Mouse (Mus musculus): ENCODE measurements around the gene Stap2. TPM values are rescaled to one million over a fixed set of nuclear protein-coding genes. Genes with fewer than 3 reads are reported as not detected.
A peak's percentile ranks its signal among the peaks of the same experiment; 100 is the strongest.

Stap2 gene
- polyA plus RNA-seq, 1 experiment from 2014 or later = 14.3 TPM

DNA sequence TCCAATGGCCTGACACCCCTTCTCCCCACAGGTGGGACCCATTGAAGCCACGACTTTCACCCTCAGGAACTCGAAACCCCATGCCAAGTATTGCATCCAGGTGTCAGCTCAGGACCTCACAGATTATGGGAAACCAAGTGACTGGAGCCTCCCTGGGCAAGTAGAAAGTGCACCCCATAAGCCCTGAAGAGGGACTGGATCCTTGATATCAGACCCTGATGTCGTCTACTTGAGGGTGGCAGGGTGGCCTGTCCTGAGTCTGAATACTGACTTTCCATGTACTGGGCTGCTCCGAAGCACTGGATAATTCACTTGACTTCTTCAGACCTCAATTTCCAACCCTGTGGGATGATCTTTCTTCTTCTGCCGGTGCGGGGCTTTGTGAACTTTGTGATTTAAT lies 48.8 kb downstream of the Stap2 start:
- 57% methylated on average over 6 of the region's 6 CpGs for WGBS (ENCODE audit: insufficient replicate concordance)
- TF ChIP-seq EP300 (IDR thresholded peaks at IDR 0.05; ENCODE audit: low read depth) (no peak), CTCF (IDR thresholded peaks at IDR 0.05; ENCODE audit: low read depth) (no peak)
- H3K27ac ChIP-seq (ENCODE audit: low read depth) = no peak overlapping the region
- no peaks in the 10 kb centered on the region for H3K9me3 ChIP-seq (ENCODE audit: low read length)
- H3K4me3 ChIP-seq (ENCODE audit: low read depth, low read length) = no peak overlapping the region
- peak overlapping the region; percentile 64 for H3K4me2 ChIP-seq (ENCODE audit: low read depth, low read length)
- H3K9ac ChIP-seq (replicated peaks) = no peak overlapping the region
- H3K4me1 ChIP-seq (ENCODE audit: insufficient read depth) = peaks cover 23% of the 10 kb centered on the region
- ATAC-seq = no peak
- peaks cover 7% of the 10 kb centered on the region; the same call in 1 of the 2 replicates for H3K36me3 ChIP-seq (replicated peaks; ENCODE audit: insufficient read depth, low read length)
- no peak for DNase-seq
- no peaks in the 10 kb centered on the region for H3K27me3 ChIP-seq (ENCODE audit: insufficient read depth, low read length)

DNA sequence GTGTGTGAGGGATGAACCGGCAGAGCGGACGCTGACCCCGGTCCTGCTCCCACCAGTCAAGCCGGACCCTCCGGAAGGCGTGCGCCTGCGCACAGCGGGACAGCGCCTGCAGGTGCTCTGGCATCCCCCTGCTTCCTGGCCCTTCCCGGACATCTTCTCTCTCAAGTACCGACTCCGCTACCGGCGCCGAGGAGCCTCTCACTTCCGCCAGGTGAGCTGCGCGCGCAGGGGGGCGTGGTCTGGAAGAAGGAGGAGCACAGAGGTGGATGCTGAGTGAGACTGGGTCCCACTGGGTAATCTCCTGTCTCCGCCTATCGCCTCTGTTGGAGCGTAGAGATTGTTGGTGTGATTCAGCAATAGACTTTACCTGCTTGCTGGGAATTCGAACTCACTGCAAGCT lies 49.3 kb downstream of the Stap2 start:
- H3K4me2 ChIP-seq (ENCODE audit: low read depth, low read length) = peak overlapping the region; percentile 64
- 19% methylated on average over 25 of the region's 26 CpGs for WGBS (ENCODE audit: insufficient replicate concordance)

DNA sequence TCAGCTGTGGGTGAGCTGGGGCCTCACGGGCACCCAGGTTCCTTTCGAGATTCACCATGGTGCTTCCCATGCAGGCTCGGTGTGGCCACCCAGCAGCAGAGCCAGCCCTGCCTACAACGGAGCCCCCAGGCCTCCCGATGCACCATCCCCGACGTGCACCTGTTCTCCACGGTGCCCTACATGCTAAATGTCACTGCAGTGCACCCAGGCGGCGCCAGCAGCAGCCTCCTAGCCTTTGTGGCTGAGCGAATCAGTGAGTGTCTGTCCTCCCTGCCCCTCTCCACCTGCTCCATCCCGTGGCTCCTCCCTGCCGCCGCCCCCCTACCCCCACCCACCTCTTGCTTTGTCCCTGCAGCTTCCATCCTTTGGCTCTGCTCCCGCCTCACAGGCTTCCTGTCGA lies 51.2 kb downstream of the Stap2 start:
- peaks cover 16% of the 10 kb centered on the region for H3K4me1 ChIP-seq (ENCODE audit: insufficient read depth)
- H3K4me3 ChIP-seq (ENCODE audit: low read depth, low read length) = no peak overlapping the region
- no peak for TF ChIP-seq EP300 (IDR thresholded peaks at IDR 0.05; ENCODE audit: low read depth)
- TF ChIP-seq CTCF (IDR thresholded peaks at IDR 0.05; ENCODE audit: low read depth) = no peak
- DNase-seq = peak; percentile 13
- no peaks in the 10 kb centered on the region for H3K9me3 ChIP-seq (ENCODE audit: low read length)
- no peak for ATAC-seq
- 40% methylated on average over 16 of the region's 16 CpGs for WGBS (ENCODE audit: insufficient replicate concordance)
- no peaks in the 10 kb centered on the region for H3K36me3 ChIP-seq (replicated peaks; ENCODE audit: insufficient read depth, low read length)
- no peak overlapping the region for H3K9ac ChIP-seq (replicated peaks)
- H3K27me3 ChIP-seq (ENCODE audit: insufficient read depth, low read length) = no peaks in the 10 kb centered on the region
- H3K4me2 ChIP-seq (ENCODE audit: low read depth, low read length) = peak overlapping the region; percentile 47; the same call in 1 of the 2 replicates
- H3K27ac ChIP-seq (ENCODE audit: low read depth) = no peak overlapping the region

More for the DNA sequence above, 49.3 kb downstream of the Stap2 start:
- Histone ChIP-seq H3K36me3 (replicated peaks; ENCODE audit: insufficient read depth, low read length) (peaks cover 2% of the 10 kb centered on the region; the same call in 1 of the 2 replicates), H3K27ac (ENCODE audit: low read depth) (no peak overlapping the region), H3K4me3 (ENCODE audit: low read depth, low read length) (peak overlapping the region; percentile 34), H3K9ac (replicated peaks) (no peak overlapping the region), H3K9me3 (ENCODE audit: low read length) (no peaks in the 10 kb centered on the region), H3K27me3 (ENCODE audit: insufficient read depth, low read length) (no peaks in the 10 kb centered on the region), H3K4me1 (ENCODE audit: insufficient read depth) (peaks cover 23% of the 10 kb centered on the region)
- DNase-seq = peak; percentile 84
- ATAC-seq = no peak
- TF ChIP-seq EP300 (IDR thresholded peaks at IDR 0.05; ENCODE audit: low read depth) = no peak
- no peak for TF ChIP-seq CTCF (IDR thresholded peaks at IDR 0.05; ENCODE audit: low read depth)

DNA sequence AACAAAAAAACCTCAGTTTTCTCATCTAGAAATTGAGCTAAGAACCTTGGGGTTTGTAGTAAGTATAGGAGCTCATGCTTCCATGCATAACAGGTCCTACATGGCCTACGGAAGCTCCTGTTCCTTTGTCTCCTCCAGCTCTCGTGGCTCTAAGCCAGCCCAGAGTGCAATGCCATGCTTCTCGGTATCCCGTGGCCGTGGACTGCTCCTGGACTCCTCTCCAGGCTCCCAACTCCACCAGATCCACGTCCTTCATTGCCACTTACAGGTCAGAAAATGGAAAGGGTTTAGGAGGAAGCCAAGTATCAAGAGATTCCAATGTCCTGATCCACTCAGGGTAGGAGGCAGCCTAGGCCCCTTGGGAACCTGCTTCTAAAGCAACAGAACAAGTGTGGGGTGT lies 51.6 kb downstream of the Stap2 start:
- no peak for TF ChIP-seq EP300 (IDR thresholded peaks at IDR 0.05; ENCODE audit: low read depth)
- TF ChIP-seq CTCF (IDR thresholded peaks at IDR 0.05; ENCODE audit: low read depth) = no peak
- no peak for DNase-seq
- WGBS (ENCODE audit: insufficient replicate concordance) = 61% methylated on average over 6 of the region's 6 CpGs
- no peak overlapping the region; the same call in 1 of the 2 replicates for H3K9ac ChIP-seq (replicated peaks)
- no peak overlapping the region for H3K27ac ChIP-seq (ENCODE audit: low read depth)
- no peaks in the 10 kb centered on the region for H3K27me3 ChIP-seq (ENCODE audit: insufficient read depth, low read length)
- no peaks in the 10 kb centered on the region for H3K9me3 ChIP-seq (ENCODE audit: low read length)
- H3K4me2 ChIP-seq (ENCODE audit: low read depth, low read length) = peak overlapping the region; percentile 47; the same call in 1 of the 2 replicates
- no peak for ATAC-seq
- no peak overlapping the region for H3K4me3 ChIP-seq (ENCODE audit: low read depth, low read length)
- H3K36me3 ChIP-seq (replicated peaks; ENCODE audit: insufficient read depth, low read length) = no peaks in the 10 kb centered on the region
- peaks cover 16% of the 10 kb centered on the region for H3K4me1 ChIP-seq (ENCODE audit: insufficient read depth)

DNA sequence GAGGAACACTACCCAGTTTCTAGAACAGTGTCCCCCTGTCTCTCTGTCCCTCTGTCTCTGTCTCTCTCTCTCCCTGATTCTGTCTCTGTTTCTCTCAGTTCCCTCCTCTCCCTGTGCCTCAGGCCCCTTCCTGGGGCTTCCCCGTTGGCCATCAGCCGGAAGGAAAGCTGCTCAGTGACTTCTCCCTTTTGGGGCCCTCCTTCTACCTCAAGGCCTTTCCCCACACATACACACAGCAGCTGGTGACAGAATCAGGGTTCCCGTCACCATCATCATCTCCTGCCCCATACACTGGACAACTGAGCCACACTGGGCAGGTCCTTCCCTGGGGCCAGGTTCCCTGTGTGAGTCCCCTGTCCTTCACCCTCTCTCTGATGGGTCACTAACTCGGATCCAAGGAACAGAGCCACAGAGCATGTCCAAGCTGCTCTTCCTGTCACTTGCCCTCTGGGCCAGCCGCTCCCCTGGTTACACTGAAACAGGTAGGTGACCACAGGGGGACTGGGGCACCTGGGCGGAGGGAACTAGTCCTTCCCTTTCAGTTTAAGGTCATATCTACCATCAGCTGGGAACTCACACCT lies 52.8 kb downstream of the Stap2 start, which contains the start of gene Ebi3:
Gene Ebi3 (plus strand): TSS at position 194 of the 581 bp plus-strand sequence.
- 39% methylated on average over 6 of the region's 6 CpGs for WGBS (ENCODE audit: insufficient replicate concordance)
- H3K4me2 ChIP-seq (ENCODE audit: low read depth, low read length) = peak within 1 kb of the TSS; percentile 47

DNA sequence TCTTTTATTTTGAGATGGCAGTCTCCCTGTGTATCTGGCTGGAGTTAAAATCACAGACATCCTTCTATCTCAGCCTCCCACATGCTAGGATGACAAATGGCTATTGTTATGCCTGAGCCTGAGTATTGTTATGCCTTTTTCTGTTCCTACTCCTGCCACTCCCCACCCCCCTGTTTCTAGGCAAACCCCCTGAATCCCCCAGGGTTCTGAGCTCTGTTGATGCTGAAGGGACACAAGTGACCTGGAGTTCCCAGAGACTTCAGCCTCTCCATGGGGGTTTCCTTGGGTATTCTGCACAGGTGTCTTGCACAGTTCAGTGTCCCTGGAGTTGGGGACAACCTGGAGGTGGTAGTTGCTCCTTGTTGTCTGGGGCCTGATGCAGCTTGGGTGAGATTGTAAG lies 53.3 kb downstream of the Stap2 start:
- H3K4me2 ChIP-seq (ENCODE audit: low read depth, low read length) = peak overlapping the region; percentile 47
- DNase-seq (no peak), ATAC-seq (no peak)
- peak overlapping the region; percentile 76 for H3K27ac ChIP-seq (ENCODE audit: low read depth)
- TF ChIP-seq CTCF (IDR thresholded peaks at IDR 0.05; ENCODE audit: low read depth) (no peak), EP300 (IDR thresholded peaks at IDR 0.05; ENCODE audit: low read depth) (no peak)
- peaks cover 7% of the 10 kb centered on the region for H3K4me1 ChIP-seq (ENCODE audit: insufficient read depth)
- H3K27me3 ChIP-seq (ENCODE audit: insufficient read depth, low read length) = no peaks in the 10 kb centered on the region
- H3K9me3 ChIP-seq (ENCODE audit: low read length) = no peaks in the 10 kb centered on the region
- no peak overlapping the region for H3K9ac ChIP-seq (replicated peaks)
- H3K36me3 ChIP-seq (replicated peaks; ENCODE audit: insufficient read depth, low read length) = no peaks in the 10 kb centered on the region
- H3K4me3 ChIP-seq (ENCODE audit: low read depth, low read length) = 0 out of 2 replicates have a peak overlapping the region, but pooled peaks have one; percentile 13

More for the DNA sequence above, 52.8 kb downstream of the Stap2 start, which contains the start of gene Ebi3:
- H3K4me3 ChIP-seq (ENCODE audit: low read depth, low read length) = 0 out of 2 replicates have a peak within 1 kb of the TSS, but pooled peaks have one; percentile 13
- TF ChIP-seq CTCF (IDR thresholded peaks at IDR 0.05; ENCODE audit: low read depth) = no peak
- peak; percentile 60 for ATAC-seq
- peak; percentile 41 for DNase-seq
- H3K4me1 ChIP-seq (ENCODE audit: insufficient read depth) = peaks cover 10% of the 10 kb centered on the region
- peak within 1 kb of the TSS; percentile 76 for H3K27ac ChIP-seq (ENCODE audit: low read depth)
- H3K9ac ChIP-seq (replicated peaks) = no peak within 1 kb of the TSS
- H3K27me3 ChIP-seq (ENCODE audit: insufficient read depth, low read length) = no peaks in the 10 kb centered on the region
- no peaks in the 10 kb centered on the region for H3K36me3 ChIP-seq (replicated peaks; ENCODE audit: insufficient read depth, low read length)
- no peaks in the 10 kb centered on the region for H3K9me3 ChIP-seq (ENCODE audit: low read length)

Data from liver, postnatal 0 days (tissue).